Mouse (Mus musculus) heart, postnatal 0 days (tissue): ENCODE data around the gene Fndc7.

Experiments used
- CTCF ChIP-seq: IDR thresholded peaks from 2 replicates; pipeline ENCODE4 v1.5.1; 2016; ENCODE audit warnings: antibody characterized with exemption, control low read depth, low read depth
- EP300 ChIP-seq: IDR thresholded peaks from 2 replicates; pipeline ENCODE4 v1.6.1; 2016; ENCODE audit warnings: antibody characterized with exemption, low read depth

DNA sequence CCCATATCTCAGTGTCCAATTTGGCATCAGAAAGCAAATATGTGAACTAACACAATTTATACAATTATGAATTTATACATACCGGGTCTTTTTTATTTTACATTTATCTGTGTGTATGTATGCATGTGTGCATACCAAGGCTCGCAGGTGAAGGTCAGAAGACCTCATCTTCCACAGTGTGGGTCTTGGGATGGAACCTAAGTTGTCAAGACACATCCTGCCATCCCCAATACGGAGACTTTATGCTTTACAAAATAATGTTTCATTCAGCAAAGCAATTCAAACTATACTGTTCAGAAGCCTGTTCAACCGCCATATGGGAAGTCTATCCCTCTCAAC, 49.1 kb downstream of the Fndc7 start:
- no peak for TF ChIP-seq CTCF
- no peak for TF ChIP-seq EP300
